Comparison of ENCODE assay signal across 22 mouse cellular contexts in genomic region chr11:13040584-13040983, GRCm38 (mm10).
DNase-seq lines count a peak whose midpoint lies in the region; ATAC-seq lines count a peak whose summit lies in the region.
"Had no signal": no experiment of that assay in that cellular context is flagged by ENCODE, and none has a peak within 500 bp of the region (broad histone marks: within the 10 kb centered on the region; RNA-seq: fewer than 3 reads in every experiment).

No protein-coding gene starts in this region.

- no peaks in the 10 kb centered on the region for H3K9me3 ChIP-seq in forebrain, embryonic 10.5 days
- H3K9me3 ChIP-seq in forebrain, embryonic 16.5 days (ENCODE audit: control insufficient read depth, low read length), result no peaks in the 10 kb centered on the region
- no peaks in the 10 kb centered on the region for H3K9me3 ChIP-seq in hindbrain, embryonic 12.5 days (replicated peaks)
- H3K9me3 ChIP-seq in hindbrain, embryonic 14.5 days (ENCODE audit: control insufficient read depth, low read length), result no peaks in the 10 kb centered on the region
- no peaks in the 10 kb centered on the region for H3K9me3 ChIP-seq in neural tube, embryonic 11.5 days (ENCODE audit: control insufficient read depth, low read length)
- H3K9me3 ChIP-seq in neural tube, embryonic 15.5 days (replicated peaks), result no peaks in the 10 kb centered on the region
- no peaks in the 10 kb centered on the region for H3K9me3 ChIP-seq in forebrain, embryonic 15.5 days
- H3K9me3 ChIP-seq: heart, embryonic 12.5 days; heart, embryonic 15.5 days; hindbrain, embryonic 15.5 days had no signal

- no peak for DNase-seq in forebrain, embryonic 10.5 days (ENCODE audit: extremely low spot score, low spot score)
- no peak for DNase-seq in hindbrain, embryonic 14.5 days (ENCODE audit: low spot score)
- no peak for DNase-seq in neural tube, embryonic 11.5 days (ENCODE audit: low spot score)
- DNase-seq in heart, postnatal 36 days, result no peak
- DNase-seq: adrenal gland, adult 8-10 months; adrenal gland, postnatal 25 days; cerebellum, adult 18-20 months; cerebellum, adult 9-10 months; cerebellum, postnatal 14 days; gastrocnemius, postnatal 25 days; heart, adult 18-20 months; heart, postnatal 10 days; heart, postnatal 4 days had no signal

- H3K36me3 ChIP-seq in forebrain, embryonic 10.5 days (replicated peaks), result no peaks in the 10 kb centered on the region
- no peaks in the 10 kb centered on the region for H3K36me3 ChIP-seq in forebrain, embryonic 16.5 days (ENCODE audit: control insufficient read depth, insufficient read depth)
- no peaks in the 10 kb centered on the region for H3K36me3 ChIP-seq in hindbrain, embryonic 12.5 days
- no peaks in the 10 kb centered on the region for H3K36me3 ChIP-seq in hindbrain, embryonic 14.5 days (replicated peaks; ENCODE audit: control insufficient read depth, insufficient read depth)
- no peaks in the 10 kb centered on the region for H3K36me3 ChIP-seq in neural tube, embryonic 11.5 days (ENCODE audit: control insufficient read depth, insufficient read depth, low read length)
- no peaks in the 10 kb centered on the region for H3K36me3 ChIP-seq in neural tube, embryonic 15.5 days
- H3K36me3 ChIP-seq in forebrain, embryonic 15.5 days, result no peaks in the 10 kb centered on the region
- H3K36me3 ChIP-seq: heart, embryonic 12.5 days; heart, embryonic 15.5 days; hindbrain, embryonic 15.5 days had no signal

- H3K4me2 ChIP-seq in forebrain, embryonic 16.5 days (ENCODE audit: low read length), result no peak overlapping the region
- no peak overlapping the region for H3K4me2 ChIP-seq in hindbrain, embryonic 12.5 days (replicated peaks)
- H3K4me2 ChIP-seq in hindbrain, embryonic 14.5 days (replicated peaks), result no peak overlapping the region
- H3K4me2 ChIP-seq in neural tube, embryonic 11.5 days (ENCODE audit: low read depth), result no peak overlapping the region
- H3K4me2 ChIP-seq in neural tube, embryonic 15.5 days, result no peak overlapping the region
- H3K4me2 ChIP-seq in forebrain, embryonic 15.5 days (replicated peaks), result no peak overlapping the region
- H3K4me2 ChIP-seq: heart, embryonic 12.5 days; heart, embryonic 15.5 days; hindbrain, embryonic 15.5 days had no signal

- H3K27me3 ChIP-seq in forebrain, embryonic 10.5 days (ENCODE audit: poor library complexity, severe bottlenecking), result no peaks in the 10 kb centered on the region
- H3K27me3 ChIP-seq in forebrain, embryonic 16.5 days (replicated peaks; ENCODE audit: control insufficient read depth, insufficient read depth, low read length), result no peaks in the 10 kb centered on the region
- no peaks in the 10 kb centered on the region for H3K27me3 ChIP-seq in hindbrain, embryonic 12.5 days
- no peaks in the 10 kb centered on the region for H3K27me3 ChIP-seq in hindbrain, embryonic 14.5 days (ENCODE audit: control insufficient read depth, insufficient read depth, low read length)
- no peaks in the 10 kb centered on the region for H3K27me3 ChIP-seq in neural tube, embryonic 11.5 days (ENCODE audit: control insufficient read depth, insufficient read depth, low read length)
- H3K27me3 ChIP-seq in neural tube, embryonic 15.5 days (replicated peaks), result no peaks in the 10 kb centered on the region
- H3K27me3 ChIP-seq in forebrain, embryonic 15.5 days, result no peaks in the 10 kb centered on the region
- H3K27me3 ChIP-seq: heart, embryonic 12.5 days; heart, embryonic 15.5 days; hindbrain, embryonic 15.5 days had no signal

- intact Hi-C loops in heart, postnatal 36 days (cut with DNase I), result no loop called here

- peak overlapping the region; percentile 48; the same call in 1 of the 2 replicates for H3K27ac ChIP-seq in forebrain, embryonic 10.5 days
- no peak overlapping the region for H3K27ac ChIP-seq in forebrain, embryonic 16.5 days (ENCODE audit: low read length)
- H3K27ac ChIP-seq in hindbrain, embryonic 12.5 days, result no peak overlapping the region
- H3K27ac ChIP-seq in hindbrain, embryonic 14.5 days, result no peak overlapping the region
- H3K27ac ChIP-seq in neural tube, embryonic 11.5 days (ENCODE audit: low read depth, low read length), result no peak overlapping the region
- no peak overlapping the region for H3K27ac ChIP-seq in neural tube, embryonic 15.5 days (replicated peaks)
- no peak overlapping the region for H3K27ac ChIP-seq in forebrain, embryonic 15.5 days (replicated peaks)
- H3K27ac ChIP-seq: heart, embryonic 15.5 days; hindbrain, embryonic 15.5 days had no signal

- H3K4me1 ChIP-seq in forebrain, embryonic 10.5 days, result peaks cover 8% of the 10 kb centered on the region; the same call in 1 of the 2 replicates
- no peaks in the 10 kb centered on the region for H3K4me1 ChIP-seq in forebrain, embryonic 16.5 days (replicated peaks; ENCODE audit: control insufficient read depth, insufficient read depth, low read length)
- no peaks in the 10 kb centered on the region for H3K4me1 ChIP-seq in hindbrain, embryonic 12.5 days
- no peaks in the 10 kb centered on the region for H3K4me1 ChIP-seq in hindbrain, embryonic 14.5 days (replicated peaks; ENCODE audit: control insufficient read depth, insufficient read depth, low read length)
- no peaks in the 10 kb centered on the region for H3K4me1 ChIP-seq in neural tube, embryonic 11.5 days (ENCODE audit: control insufficient read depth, insufficient read depth, low read length)
- H3K4me1 ChIP-seq in neural tube, embryonic 15.5 days, result no peaks in the 10 kb centered on the region
- H3K4me1 ChIP-seq in forebrain, embryonic 15.5 days, result no peaks in the 10 kb centered on the region
- H3K4me1 ChIP-seq: heart, embryonic 12.5 days; heart, embryonic 15.5 days; hindbrain, embryonic 15.5 days had no signal

- no peak; the same call in 1 of the 2 replicates for ATAC-seq in forebrain, embryonic 16.5 days
- peak; percentile 63; the same call in 1 of the 2 replicates for ATAC-seq in hindbrain, embryonic 12.5 days (ENCODE audit: low FRiP score)
- ATAC-seq in hindbrain, embryonic 14.5 days (ENCODE audit: low FRiP score), result no peak; the same call in 1 of the 2 replicates
- ATAC-seq in neural tube, embryonic 11.5 days (ENCODE audit: insufficient read depth, low FRiP score, low TSS enrichment), result 0 out of 2 replicates have a peak, but pooled peaks have one; percentile 28
- no peak for ATAC-seq in neural tube, embryonic 15.5 days (ENCODE audit: low FRiP score)
- peak; percentile 43 for ATAC-seq in forebrain, embryonic 15.5 days (replicated peaks)
- ATAC-seq: activated CD4-positive, CD25-positive, alpha-beta regulatory T cell, adult 4 months; intestine, postnatal 0 days had no signal

- WGBS in forebrain, embryonic 10.5 days, result 74% methylated on average over 3 of the region's 3 CpGs
- 28% methylated on average over 3 of the region's 3 CpGs for WGBS in forebrain, embryonic 16.5 days
- 43% methylated on average over 3 of the region's 3 CpGs for whole genome bisulfite sequencing in hindbrain, embryonic 12.5 days
- 40% methylated on average over 3 of the region's 3 CpGs for WGBS in hindbrain, embryonic 14.5 days
- WGBS in neural tube, embryonic 11.5 days, result 68% methylated on average over 3 of the region's 3 CpGs
- whole genome bisulfite sequencing in neural tube, embryonic 15.5 days, result 59% methylated on average over 3 of the region's 3 CpGs
- WGBS in forebrain, embryonic 15.5 days, result 21% methylated on average over 3 of the region's 3 CpGs

- H3K4me3 ChIP-seq in forebrain, embryonic 10.5 days, result no peak overlapping the region
- no peak overlapping the region for H3K4me3 ChIP-seq in forebrain, embryonic 16.5 days (replicated peaks; ENCODE audit: low read length)
- H3K4me3 ChIP-seq in hindbrain, embryonic 12.5 days, result no peak overlapping the region
- H3K4me3 ChIP-seq in hindbrain, embryonic 14.5 days (replicated peaks; ENCODE audit: low read length), result no peak overlapping the region
- no peak overlapping the region for H3K4me3 ChIP-seq in neural tube, embryonic 11.5 days (ENCODE audit: low read depth, low read length)
- no peak overlapping the region for H3K4me3 ChIP-seq in neural tube, embryonic 15.5 days (replicated peaks)
- H3K4me3 ChIP-seq in forebrain, embryonic 15.5 days, result no peak overlapping the region
- H3K4me3 ChIP-seq: heart, embryonic 12.5 days; heart, embryonic 15.5 days; hindbrain, embryonic 15.5 days had no signal

- no peak overlapping the region for H3K9ac ChIP-seq in forebrain, embryonic 16.5 days (replicated peaks; ENCODE audit: low read depth, low read length)
- no peak overlapping the region for H3K9ac ChIP-seq in hindbrain, embryonic 12.5 days
- no peak overlapping the region for H3K9ac ChIP-seq in hindbrain, embryonic 14.5 days
- no peak overlapping the region for H3K9ac ChIP-seq in neural tube, embryonic 11.5 days (ENCODE audit: low read length)
- no peak overlapping the region for H3K9ac ChIP-seq in neural tube, embryonic 15.5 days (replicated peaks)
- no peak overlapping the region for H3K9ac ChIP-seq in forebrain, embryonic 15.5 days (replicated peaks)
- H3K9ac ChIP-seq: heart, embryonic 12.5 days; heart, embryonic 15.5 days; hindbrain, embryonic 15.5 days had no signal

Comparison
In these comparisons a context has a peak if more than half of its experiments do, and no peak if none do; other contexts are left out.
1. ATAC-seq: peak in hindbrain, embryonic 12.5 days (single experiment), neural tube, embryonic 11.5 days (single experiment) and forebrain, embryonic 15.5 days (single experiment); none in forebrain, embryonic 16.5 days (single experiment), hindbrain, embryonic 14.5 days (single experiment) and neural tube, embryonic 15.5 days (single experiment).